Mouse (Mus musculus) heart, postnatal 0 days (tissue): ENCODE results near the gene Tex14. TPM values are rescaled to one million over a fixed set of nuclear protein-coding genes. Genes with fewer than 3 reads are reported as not detected.
"Not testable (repeated sequence)": the region's sequence is repeated elsewhere in the genome, so short reads cannot be mapped to it uniquely, and the experiment has no call there.

Source experiments
- ATAC-seq: fragments of 200-750 bp; cut with Nextera tagmentation; 2 replicates; pipeline ENCODE4 v1.8.0; 2017; ENCODE audit warnings: low read depth, moderate number of reproducible peaks, moderate library complexity; ENCODE audit not compliant: insufficient read depth
- DNase-seq: peaks from one replicate; pipeline ENCODE4 v3.0.0-alpha.2; 2016; ENCODE audit warnings: low spot score
- H3K27ac ChIP-seq: fragments of 300-500 bp; sonication (generic); 2 replicates; pipeline ENCODE4 v1.5.1; 2014; ENCODE audit warnings: low read depth, mild to moderate bottlenecking
- H3K27me3 ChIP-seq: fragments of 300-500 bp; sonication (generic); 2 replicates; pipeline ENCODE4 v1.6.1; 2014; ENCODE audit warnings: low read length, mixed read lengths; ENCODE audit not compliant: control insufficient read depth, insufficient read depth
- H3K36me3 ChIP-seq: fragments of 300-500 bp; sonication (generic); replicated peaks from 2 replicates; pipeline ENCODE4 v1.6.1; 2014; ENCODE audit warnings: low read length, mixed read lengths; ENCODE audit not compliant: control insufficient read depth, insufficient read depth
- H3K4me1 ChIP-seq: fragments of 300-500 bp; sonication (generic); 2 replicates; pipeline ENCODE4 v1.6.1; 2014; ENCODE audit warnings: antibody characterized with exemption; ENCODE audit not compliant: control insufficient read depth, insufficient read depth
- H3K4me2 ChIP-seq: fragments of 300-500 bp; sonication (generic); 2 replicates; pipeline ENCODE4 v1.6.1; 2014; ENCODE audit warnings: low read depth, mild to moderate bottlenecking, low read length, moderate library complexity
- H3K4me3 ChIP-seq: fragments of 300-500 bp; sonication (generic); 2 replicates; pipeline ENCODE4 v1.5.1; 2014; ENCODE audit warnings: low read depth, low read length
- H3K9ac ChIP-seq: fragments of 300-500 bp; sonication (generic); replicated peaks from 2 replicates; pipeline ENCODE4 v1.6.1; 2014; ENCODE audit warnings: low read depth, low read length, mixed read lengths
- H3K9me3 ChIP-seq: fragments of 300-500 bp; sonication (generic); replicated peaks from 2 replicates; pipeline ENCODE4 v1.6.1; 2016; ENCODE audit warnings: low read length; ENCODE audit not compliant: control insufficient read depth
- CTCF ChIP-seq: IDR thresholded peaks from 2 replicates; pipeline ENCODE4 v1.5.1; 2016; ENCODE audit warnings: antibody characterized with exemption, control low read depth, low read depth
- EP300 ChIP-seq: IDR thresholded peaks from 2 replicates; pipeline ENCODE4 v1.6.1; 2016; ENCODE audit warnings: antibody characterized with exemption, low read depth
- WGBS: fragments of 180-500 bp; shearing (Covaris S2); extraction: QIAGEN DNeasy Blood & Tissue Kit; methylation state at CpG from one replicate; pipeline ENCODE4 v1.1.7; 2014; 5-methylcytosine and 5-hydroxymethylcytosine counted together
- polyA plus RNA-seq: library from polyadenylated mRNA; unstranded; fragments of >200 nt; fragmentation: Nextera tagmentation; extraction: Ambion mirVana; gene quantifications from 2 replicates; pipeline ENCODE4 v1.2.1, GENCODE M21; 2015
- total RNA-seq: library from RNA; depleted of rRNA; stranded (reverse); fragments of >200 nt; gene quantifications from 2 replicates; pipeline ENCODE4 v1.2.3, GENCODE M21; 2014; ENCODE audit warnings: low replicate concordance

Gene Tex14
- total and polyA plus RNA-seq, 2 experiments from 2014 or later, result 0.22 to 0.46 TPM

DNA sequence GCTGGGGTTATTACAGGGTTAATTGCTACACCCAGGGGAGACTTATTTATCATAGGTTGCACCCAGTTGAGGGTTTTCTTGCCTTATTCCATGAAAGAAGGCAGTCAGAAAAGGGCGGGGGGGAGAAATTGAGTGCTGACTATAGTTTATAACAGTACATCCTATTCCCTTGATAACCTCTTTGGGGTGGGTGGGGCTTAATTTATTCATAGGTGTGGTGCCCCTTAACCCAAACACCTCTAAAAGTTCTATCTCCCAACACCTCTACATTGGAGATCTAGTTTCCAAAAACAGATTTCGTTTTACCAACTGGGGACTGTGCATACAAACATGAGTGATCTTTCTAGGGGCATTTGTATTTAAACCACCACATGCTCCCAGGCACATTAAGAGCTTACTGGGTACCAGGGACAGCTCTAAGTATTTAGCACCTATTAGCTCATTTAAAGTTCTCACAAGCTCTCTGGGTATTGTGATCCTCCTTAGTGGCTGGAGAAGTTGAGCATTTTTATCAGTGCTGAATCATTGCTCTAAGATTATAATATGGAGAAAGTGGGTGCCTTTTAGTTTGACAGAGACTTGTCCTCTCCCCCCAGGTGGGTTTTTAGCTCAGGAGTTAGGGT is 23.3 kb downstream of the Tex14 start:
- H3K36me3 ChIP-seq, result no peaks in the 10 kb centered on the region
- H3K4me1 ChIP-seq, result no peaks in the 10 kb centered on the region
- H3K27me3 ChIP-seq, result no peaks in the 10 kb centered on the region
- H3K4me3 ChIP-seq, result no peak overlapping the region
- no peaks in the 10 kb centered on the region for H3K9me3 ChIP-seq
- no peak overlapping the region for H3K4me2 ChIP-seq
- no peak overlapping the region for H3K27ac ChIP-seq
- TF ChIP-seq CTCF, result no peak
- no peak for TF ChIP-seq EP300
- H3K9ac ChIP-seq, result no peak overlapping the region
- ATAC-seq (no peak), DNase-seq (no peak)
- WGBS, result 67% methylated on average over 2 of the region's 2 CpGs

DNA sequence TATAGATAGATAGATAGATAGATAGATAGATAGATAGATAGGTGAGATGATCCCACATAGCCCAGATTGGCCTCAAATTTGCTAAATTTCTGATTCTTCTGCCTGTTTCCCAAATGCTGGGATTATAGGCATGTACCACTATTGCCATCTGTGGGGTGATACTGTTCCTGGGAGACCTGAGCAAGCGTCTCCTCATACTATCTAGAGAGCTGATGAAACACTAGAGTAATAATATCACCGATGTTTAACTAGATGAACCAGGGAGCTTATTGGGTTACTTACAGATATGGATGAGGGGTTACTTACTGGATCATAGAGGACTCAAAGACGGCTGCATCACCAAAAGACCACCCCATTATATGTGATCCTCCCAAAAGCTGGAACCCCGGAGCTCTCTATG is 24.5 kb downstream of the Tex14 start:
- no peaks in the 10 kb centered on the region for H3K9me3 ChIP-seq
- ATAC-seq, result no peak
- no peak overlapping the region for H3K9ac ChIP-seq
- no peak for DNase-seq
- no peak overlapping the region for H3K4me2 ChIP-seq
- no peaks in the 10 kb centered on the region for H3K27me3 ChIP-seq
- WGBS, result 80% methylated on average over 4 of the region's 4 CpGs
- H3K36me3 ChIP-seq, result no peaks in the 10 kb centered on the region
- no peak overlapping the region for H3K4me3 ChIP-seq
- TF ChIP-seq EP300 (no peak), CTCF (no peak)
- no peaks in the 10 kb centered on the region for H3K4me1 ChIP-seq
- no peak overlapping the region for H3K27ac ChIP-seq

DNA sequence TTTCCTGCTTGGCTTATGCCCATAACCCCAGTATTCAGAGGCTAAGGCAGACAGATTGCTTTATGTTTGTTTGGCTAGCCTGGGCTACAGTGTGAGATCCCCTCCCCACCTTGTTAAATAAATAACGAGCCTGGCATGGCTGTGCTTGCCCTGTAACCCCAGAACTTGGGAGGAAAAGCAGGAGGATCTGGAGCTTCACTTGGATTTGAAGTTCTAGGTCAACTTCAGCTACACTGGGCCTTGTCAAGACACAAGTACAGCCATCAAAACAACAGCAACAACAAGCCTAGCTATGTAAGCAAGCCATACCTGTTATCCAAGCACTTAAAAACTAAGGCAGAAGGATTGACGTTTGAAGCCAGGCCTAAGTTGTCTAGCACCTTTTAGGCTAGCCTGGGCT is 25.5 kb downstream of the Tex14 start:
- H3K9ac ChIP-seq, result no peak overlapping the region
- no peak for DNase-seq
- WGBS, result 68% methylated on average over 2 of the region's 2 CpGs

DNA sequence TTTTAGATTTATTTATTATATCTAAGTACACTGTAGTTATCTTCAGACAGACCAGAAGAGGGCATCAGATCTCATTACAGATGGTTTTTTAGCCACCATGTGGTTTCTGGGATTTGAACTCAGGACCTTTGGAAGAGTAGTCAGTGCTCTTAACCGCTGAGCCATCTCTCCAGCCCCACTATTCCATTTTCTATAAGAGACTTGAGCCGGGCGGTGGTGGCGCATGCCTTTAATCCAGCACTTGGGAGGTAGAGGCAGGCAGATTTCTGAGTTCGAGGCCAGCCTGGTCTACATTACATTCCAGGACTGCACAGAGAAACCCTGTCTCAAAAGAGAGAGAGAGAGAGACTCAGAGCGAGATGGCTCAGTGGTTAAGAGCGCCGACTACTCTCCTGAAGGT is 26.9 kb downstream of the Tex14 start:
- WGBS, result 91% methylated on average over 8 of the region's 8 CpGs
- H3K9ac ChIP-seq, H3K27ac ChIP-seq, H3K4me1 ChIP-seq, H3K4me2 ChIP-seq, H3K4me3 ChIP-seq, ATAC-seq, DNase-seq, H3K36me3 ChIP-seq, H3K9me3 ChIP-seq, H3K27me3 ChIP-seq: not testable (repeated sequence)

More for the DNA sequence above, 25.5 kb downstream of the Tex14 start:
- Histone ChIP-seq H3K36me3 (no peaks in the 10 kb centered on the region), H3K27ac (no peak overlapping the region), H3K4me1 (no peaks in the 10 kb centered on the region), H3K4me2 (no peak overlapping the region), H3K27me3 (no peaks in the 10 kb centered on the region), H3K9me3 (no peaks in the 10 kb centered on the region), H3K4me3 (no peak overlapping the region)
- TF ChIP-seq EP300 (no peak), CTCF (no peak)
- no peak for ATAC-seq

DNA sequence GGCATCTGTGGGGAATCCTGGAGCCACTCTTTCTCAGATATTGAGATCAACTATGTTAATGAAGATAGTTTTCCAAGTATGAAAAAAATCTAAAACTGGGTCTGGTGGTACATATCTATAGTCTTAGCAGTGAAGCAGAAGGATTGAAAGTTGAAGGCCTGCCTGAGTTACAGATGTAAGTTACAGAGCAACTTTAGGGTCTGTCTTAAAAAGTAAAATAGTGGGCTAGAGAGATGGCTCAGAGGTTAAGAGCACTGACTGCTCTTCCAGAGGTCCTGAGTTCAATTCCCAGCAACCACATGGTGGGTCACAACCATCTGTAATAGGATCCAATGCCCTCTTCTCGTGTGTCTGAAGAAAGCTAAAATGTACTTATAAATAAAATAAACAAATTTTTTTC is 27.6 kb downstream of the Tex14 start:
- Histone ChIP-seq H3K27ac (no peak overlapping the region), H3K4me3 (no peak overlapping the region), H3K27me3 (no peaks in the 10 kb centered on the region), H3K36me3 (no peaks in the 10 kb centered on the region), H3K9me3 (no peaks in the 10 kb centered on the region), H3K4me1 (no peaks in the 10 kb centered on the region), H3K4me2 (no peak overlapping the region), H3K9ac (no peak overlapping the region)
- ATAC-seq, result no peak
- no peak for DNase-seq
- no peak for TF ChIP-seq EP300
- TF ChIP-seq CTCF, result no peak
- WGBS, result 85% methylated on average over 1 of the region's 1 CpGs

DNA sequence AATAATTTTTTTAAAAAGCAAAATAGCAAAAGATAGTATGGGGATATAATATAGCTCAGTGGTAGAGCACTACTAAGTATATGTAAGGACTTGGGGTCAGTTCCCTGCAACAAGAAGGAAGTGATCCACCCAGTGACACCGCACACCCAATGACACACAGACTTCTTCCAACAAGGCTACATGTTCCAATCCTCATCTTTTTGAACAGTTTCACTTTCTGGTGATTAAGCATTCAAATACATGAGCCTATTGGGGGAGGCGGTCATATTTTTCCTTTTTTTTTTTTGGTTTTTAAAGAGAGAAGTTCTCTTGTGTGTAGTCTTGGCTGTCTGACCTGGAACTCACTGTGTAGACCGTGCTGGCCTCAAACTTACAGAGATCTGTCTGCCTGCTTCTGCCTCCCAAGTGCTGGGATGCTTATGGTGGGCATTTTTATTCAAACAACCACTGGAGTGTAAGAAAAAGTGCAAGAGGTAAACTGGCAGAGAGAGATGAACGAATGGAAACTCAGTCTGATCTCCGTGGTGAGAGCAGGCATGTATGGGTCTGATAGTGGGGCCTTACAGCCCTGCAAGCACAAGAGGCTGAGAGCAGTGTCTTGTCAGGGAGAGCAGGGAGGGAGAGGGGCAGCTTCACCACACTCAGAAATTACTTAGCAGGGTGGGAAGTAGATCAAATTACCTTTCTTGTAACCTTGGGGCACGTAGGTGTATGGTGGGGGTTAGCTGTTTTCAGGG is 28.2 kb downstream of the Tex14 start:
- H3K9ac ChIP-seq, result no peak overlapping the region
- WGBS, result 50% methylated on average over 6 of the region's 6 CpGs
- H3K9me3 ChIP-seq, result no peaks in the 10 kb centered on the region
- H3K27ac ChIP-seq, result no peak overlapping the region
- H3K4me2 ChIP-seq, result no peak overlapping the region
- no peak overlapping the region for H3K4me3 ChIP-seq
- H3K27me3 ChIP-seq, result no peaks in the 10 kb centered on the region
- ATAC-seq, result no peak
- TF ChIP-seq CTCF (no peak), EP300 (no peak)
- H3K36me3 ChIP-seq, result no peaks in the 10 kb centered on the region
- no peaks in the 10 kb centered on the region for H3K4me1 ChIP-seq
- DNase-seq, result no peak

DNA sequence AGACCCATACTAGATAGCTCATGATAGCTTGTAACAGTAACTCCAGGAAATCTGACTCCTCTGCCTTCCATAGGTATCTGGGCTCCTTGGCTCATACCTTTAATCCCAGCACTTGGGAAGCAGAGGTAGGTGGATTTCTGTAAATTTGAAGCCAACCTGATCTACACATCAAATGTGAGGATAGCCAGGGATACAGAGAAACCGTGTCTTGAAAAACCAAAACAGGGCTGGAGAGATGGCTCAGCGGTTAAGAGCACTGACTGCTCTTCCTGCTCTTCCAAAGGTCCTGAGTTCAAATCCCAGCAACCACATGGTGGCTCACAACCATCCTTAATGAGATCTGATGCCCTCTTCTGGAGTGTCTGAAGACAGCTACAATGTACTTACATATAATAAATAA is 30.2 kb downstream of the Tex14 start:
- not testable (repeated sequence) for H3K9ac ChIP-seq, H3K4me2 ChIP-seq, H3K27me3 ChIP-seq, H3K36me3 ChIP-seq, ATAC-seq, H3K9me3 ChIP-seq, H3K4me1 ChIP-seq, H3K4me3 ChIP-seq, H3K27ac ChIP-seq, DNase-seq
- 76% methylated on average over 2 of the region's 2 CpGs for WGBS
